Mouse (Mus musculus): ENCODE data around the gene Gpr62.
"Not testable (repeated sequence)": the region's sequence is repeated elsewhere in the genome, so short reads cannot be mapped to it uniquely, and the experiment has no call there.

The Gpr62 gene

GRCm38 (mm10) chr9:106465571-106466200, at the start of gene Gpr62:
Gene Gpr62, minus strand, starts transcription at chr9:106465938.
- no peak for DNase-seq (ENCODE audit: low spot score)

GRCm38 (mm10) chr9:106514273-106514672, 48.5 kb upstream of the Gpr62 start, which contains the start of gene Iqcf5:
Gene Iqcf5, plus strand, starts transcription at chr9:106514573.
- DNase-seq (ENCODE audit: low spot score), result no peak

- no peak for DNase-seq (ENCODE audit: low spot score)
These were observed 47.8 kb upstream of the Gpr62 start for GRCm38 (mm10) chr9:106513566-106513965.

GRCm38 (mm10) chr9:106512729-106513450, 47.2 kb upstream of the Gpr62 start:
- DNase-seq (ENCODE audit: low spot score), result no peak

GRCm38 (mm10) chr9:106509356-106509755, 43.6 kb upstream of the Gpr62 start:
- no peak for DNase-seq (ENCODE audit: low spot score)

- no peak for DNase-seq (ENCODE audit: low spot score)
These were observed 38.5 kb upstream of the Gpr62 start for GRCm38 (mm10) chr9:106504246-106504645.

GRCm38 (mm10) chr9:106501846-106502245, 36.1 kb upstream of the Gpr62 start:
- DNase-seq (ENCODE audit: low spot score), result no peak

GRCm38 (mm10) chr9:106499667-106500066, 33.9 kb upstream of the Gpr62 start, which contains the start of gene Iqcf1:
Gene Iqcf1, plus strand, starts transcription at chr9:106499967.
- DNase-seq (ENCODE audit: low spot score), result no peak

- not testable (repeated sequence) for DNase-seq (ENCODE audit: low spot score)
These were observed 21.9 kb upstream of the Gpr62 start for GRCm38 (mm10) chr9:106487602-106488001.

GRCm38 (mm10) chr9:106485076-106485475, 19.3 kb upstream of the Gpr62 start:
- no peak for DNase-seq (ENCODE audit: low spot score)

- no peak for DNase-seq (ENCODE audit: low spot score)
These were observed 17.9 kb upstream of the Gpr62 start for GRCm38 (mm10) chr9:106483606-106484005.

- DNase-seq (ENCODE audit: low spot score), result no peak
These were observed 17.4 kb upstream of the Gpr62 start for GRCm38 (mm10) chr9:106483136-106483535.

GRCm38 (mm10) chr9:106482578-106483115, 16.9 kb upstream of the Gpr62 start:
- DNase-seq (ENCODE audit: low spot score), result no peak

GRCm38 (mm10) chr9:106481676-106482075, 15.9 kb upstream of the Gpr62 start:
- no peak for DNase-seq (ENCODE audit: low spot score)

- no peak for DNase-seq (ENCODE audit: low spot score)
These were observed 15.3 kb upstream of the Gpr62 start for GRCm38 (mm10) chr9:106481075-106481474.

- no peak for DNase-seq (ENCODE audit: low spot score)
These were observed 14.8 kb upstream of the Gpr62 start for GRCm38 (mm10) chr9:106480541-106480940.

GRCm38 (mm10) chr9:106478101-106478500, 12.4 kb upstream of the Gpr62 start:
- DNase-seq (ENCODE audit: low spot score), result no peak

GRCm38 (mm10) chr9:106477649-106478048, 11.9 kb upstream of the Gpr62 start:
- no peak for DNase-seq (ENCODE audit: low spot score)

GRCm38 (mm10) chr9:106476924-106477484, 11.3 kb upstream of the Gpr62 start, which contains the start of gene Parp3:
Gene Parp3, minus strand, starts transcription at chr9:106476949.
- peak; percentile 92 for DNase-seq (ENCODE audit: low spot score)

- no peak for DNase-seq (ENCODE audit: low spot score)
These were observed 10.5 kb upstream of the Gpr62 start for GRCm38 (mm10) chr9:106476002-106476923.

GRCm38 (mm10) chr9:106475663-106476001, 9.9 kb upstream of the Gpr62 start, which contains the start of gene Rrp9:
Gene Rrp9, plus strand, starts transcription at chr9:106475963.
- no peak for DNase-seq (ENCODE audit: low spot score)

- no peak for DNase-seq (ENCODE audit: low spot score)
These were observed 9.3 kb upstream of the Gpr62 start for GRCm38 (mm10) chr9:106475046-106475445.

Measured in spleen, adult 12 weeks (tissue).